Comparison of ENCODE assay signal across 9 mouse cellular contexts in genomic region chr16:17733646-17734045, GRCm38 (mm10). TPM values are rescaled to one million over a fixed set of nuclear protein-coding genes. Genes with fewer than 3 reads are reported as not detected.
DNase-seq lines count a peak whose midpoint lies in the region; ATAC-seq and TF ChIP-seq lines count a peak whose summit lies in the region.
"Had no signal": no experiment of that assay in that cellular context is flagged by ENCODE, and none has a peak within 500 bp of the region (broad histone marks: within the 10 kb centered on the region; RNA-seq: fewer than 3 reads in every experiment).

No protein-coding gene starts in this region.

- no peak overlapping the region for H3K27ac ChIP-seq in kidney, embryonic 16.5 days (ENCODE audit: low read length)
- no peak overlapping the region for H3K27ac ChIP-seq in ES-E14 (ENCODE audit: insufficient read depth, low read depth, low read length, poor library complexity, severe bottlenecking)
- H3K27ac ChIP-seq in intestine, embryonic 14.5 days (ENCODE audit: low read depth) = no peak overlapping the region
- H3K27ac ChIP-seq in midbrain, postnatal 0 days (ENCODE audit: low read depth, low read length) = no peak overlapping the region
- H3K27ac ChIP-seq in cerebellum, adult 2 months (ENCODE audit: insufficient read depth, low read length) = no peak overlapping the region
- H3K27ac ChIP-seq: limb, embryonic 15.5 days had no signal

- H3K9ac ChIP-seq in kidney, embryonic 16.5 days (replicated peaks; ENCODE audit: low read length) = no peak overlapping the region
- 0 out of 2 replicates have a peak overlapping the region, but pooled peaks have one; percentile 41 for H3K9ac ChIP-seq in ES-E14 (ENCODE audit: insufficient read depth, low read depth, low read length, poor library complexity, severe bottlenecking)
- H3K9ac ChIP-seq in intestine, embryonic 14.5 days (ENCODE audit: low read length) = no peak overlapping the region
- H3K9ac ChIP-seq in midbrain, postnatal 0 days (replicated peaks; ENCODE audit: low read length, poor library complexity, severe bottlenecking) = no peak overlapping the region
- H3K9ac ChIP-seq: limb, embryonic 15.5 days had no signal

- no peak for TF ChIP-seq POLR2A in cerebellum, adult 2 months (IDR thresholded peaks at IDR 0.05; ENCODE audit: borderline replicate concordance, insufficient read depth, low read length)

- in situ Hi-C loops in ES-E14 (cut with MboI; ENCODE audit: low sequenced_read_pairs in 2 of 2, unreplicated experiment in 2 of 2) = no loop called here

- H3K9me3 ChIP-seq in kidney, embryonic 16.5 days (ENCODE audit: low read length) = no peaks in the 10 kb centered on the region
- H3K9me3 ChIP-seq in ES-E14 (ENCODE audit: control insufficient read depth, insufficient read depth, low read depth, low read length) = no peaks in the 10 kb centered on the region
- H3K9me3 ChIP-seq in intestine, embryonic 14.5 days (ENCODE audit: control insufficient read depth, low read length) = no peaks in the 10 kb centered on the region
- H3K9me3 ChIP-seq in midbrain, postnatal 0 days (ENCODE audit: low read length) = no peaks in the 10 kb centered on the region
- H3K9me3 ChIP-seq: limb, embryonic 15.5 days had no signal

- no peaks in the 10 kb centered on the region for H3K27me3 ChIP-seq in kidney, embryonic 16.5 days (ENCODE audit: insufficient read depth, low read length)
- no peaks in the 10 kb centered on the region for H3K27me3 ChIP-seq in intestine, embryonic 14.5 days (replicated peaks; ENCODE audit: control insufficient read depth, insufficient read depth, low read length)
- no peaks in the 10 kb centered on the region for H3K27me3 ChIP-seq in midbrain, postnatal 0 days (ENCODE audit: insufficient read depth, low read length)
- no peaks in the 10 kb centered on the region for H3K27me3 ChIP-seq in cerebellum, adult 2 months (ENCODE audit: control insufficient read depth, insufficient read depth, low read length)

- 58% methylated on average over 2 of the region's 2 CpGs for WGBS in kidney, embryonic 16.5 days
- 55% methylated on average over 2 of the region's 2 CpGs for WGBS in intestine, embryonic 14.5 days
- WGBS in midbrain, postnatal 0 days = 72% methylated on average over 2 of the region's 2 CpGs
- 65% methylated on average over 2 of the region's 2 CpGs for WGBS in cerebellum, adult 2 months

- no peak for ATAC-seq in kidney, embryonic 16.5 days (ENCODE audit: low FRiP score, low TSS enrichment)
- ATAC-seq in intestine, embryonic 14.5 days (replicated peaks; ENCODE audit: low FRiP score, low TSS enrichment, low read depth) = no peak
- no peak for ATAC-seq in midbrain, postnatal 0 days (ENCODE audit: low FRiP score)
- ATAC-seq: activated CD4-positive, CD25-positive, alpha-beta regulatory T cell, adult 4 months had no signal

- H3K4me1 ChIP-seq in kidney, embryonic 16.5 days (ENCODE audit: insufficient read depth, low read length) = no peaks in the 10 kb centered on the region
- H3K4me1 ChIP-seq in ES-E14 (ENCODE audit: control insufficient read depth in 2 of 2, insufficient read depth in 2 of 2, low read length in 2 of 2, poor library complexity in 1 of 2) = no peaks in the 10 kb centered on the region
- no peaks in the 10 kb centered on the region for H3K4me1 ChIP-seq in intestine, embryonic 14.5 days (replicated peaks; ENCODE audit: control insufficient read depth, insufficient read depth, low read length)
- H3K4me1 ChIP-seq in midbrain, postnatal 0 days (ENCODE audit: insufficient read depth, low read length) = no peaks in the 10 kb centered on the region
- no peaks in the 10 kb centered on the region for H3K4me1 ChIP-seq in cerebellum, adult 2 months (ENCODE audit: control insufficient read depth, insufficient read depth, low read length)

- no peak for DNase-seq in kidney, adult 11 months
- no peak for DNase-seq in ES-E14 (ENCODE audit: low read depth, low spot score)
- DNase-seq in intestine, embryonic 14.5 days (ENCODE audit: low spot score) = no peak
- no peak for DNase-seq in midbrain, postnatal 0 days (ENCODE audit: low spot score)
- DNase-seq in layer of hippocampus, postnatal 14 days (ENCODE audit: low spot score in 2 of 2) = no peak
- no peak for DNase-seq in cerebellum, adult 2 months

- TF ChIP-seq CTCF in midbrain, postnatal 0 days (IDR thresholded peaks at IDR 0.05) = no peak
- no peak for TF ChIP-seq CTCF in cerebellum, adult 2 months (IDR thresholded peaks at IDR 0.05; ENCODE audit: borderline replicate concordance, insufficient read depth, low read depth, low read length)

- peak overlapping the region; percentile 11; the same call in 1 of the 2 replicates for H3K4me3 ChIP-seq in kidney, embryonic 16.5 days (ENCODE audit: low read length)
- peak overlapping the region; percentile 40 to 68; a peak in 3 of 4 replicates for H3K4me3 ChIP-seq in ES-E14 (ENCODE audit: insufficient read depth in 1 of 2, low read depth in 1 of 2, low read length in 2 of 2, poor library complexity in 1 of 2, severe bottlenecking in 1 of 2)
- no peak overlapping the region for H3K4me3 ChIP-seq in intestine, embryonic 14.5 days (ENCODE audit: low read depth, low read length)
- H3K4me3 ChIP-seq in midbrain, postnatal 0 days (ENCODE audit: low read depth, low read length) = no peak overlapping the region
- H3K4me3 ChIP-seq in cerebellum, adult 2 months (replicated peaks; ENCODE audit: insufficient read depth, low read depth, low read length) = no peak overlapping the region
- H3K4me3 ChIP-seq: limb, embryonic 15.5 days had no signal

- no peaks in the 10 kb centered on the region for H3K36me3 ChIP-seq in kidney, embryonic 16.5 days (ENCODE audit: insufficient read depth, low read length)
- H3K36me3 ChIP-seq in ES-E14 (ENCODE audit: control insufficient read depth, insufficient read depth, low read length, poor library complexity, severe bottlenecking) = no peaks in the 10 kb centered on the region
- no peaks in the 10 kb centered on the region for H3K36me3 ChIP-seq in intestine, embryonic 14.5 days (ENCODE audit: control insufficient read depth, insufficient read depth, low read length)
- H3K36me3 ChIP-seq in midbrain, postnatal 0 days (ENCODE audit: insufficient read depth, low read length) = no peaks in the 10 kb centered on the region
- H3K36me3 ChIP-seq: limb, embryonic 15.5 days had no signal

- peak overlapping the region; percentile 35 for H3K4me2 ChIP-seq in kidney, embryonic 16.5 days (replicated peaks; ENCODE audit: low read depth, low read length)
- H3K4me2 ChIP-seq in intestine, embryonic 14.5 days (ENCODE audit: low read length) = peak overlapping the region; percentile 37
- peak overlapping the region; percentile 30 for H3K4me2 ChIP-seq in midbrain, postnatal 0 days (ENCODE audit: low read depth, low read length, poor library complexity, severe bottlenecking)
- H3K4me2 ChIP-seq: limb, embryonic 15.5 days had no signal

TF ChIP-seq in ES-E14, 5 proteins besides CTCF, POLR2A, EP300 and RAD21:
- TF ChIP-seq CHD2 (IDR thresholded peaks at IDR 0.05; ENCODE audit: low read depth, low read length) (no peak), MAFK (IDR thresholded peaks at IDR 0.05; ENCODE audit: insufficient read depth, low read depth, low read length) (no peak), ZC3H11A (IDR thresholded peaks at IDR 0.05; ENCODE audit: borderline replicate concordance, low read depth, low read length) (no peak), HCFC1 (IDR thresholded peaks at IDR 0.05; ENCODE audit: borderline replicate concordance, insufficient read depth, low read length) (no peak), ZNF384 (IDR thresholded peaks at IDR 0.05; ENCODE audit: low read depth, low read length) (no peak)

RNA-seq across cellular contexts. Expression of gene Med15, which starts 1.0 kb away (rescaled TPM):
- 44.1 and 56.1 TPM in 2 replicates for polyA plus RNA-seq in kidney, embryonic 16.5 days (2015; fragmentation: Nextera tagmentation; extraction: Ambion mirVana)
- total RNA-seq in ES-E14 (2012; rRNA removed) = 32.7 and 36.6 TPM in 2 replicates
- 41.5 and 45.7 TPM in 2 replicates for polyA plus RNA-seq in intestine, embryonic 14.5 days (2014; fragmentation: Nextera tagmentation; extraction: Ambion mirVana)
- total RNA-seq in midbrain, postnatal 0 days (2014; rRNA removed) = 58.3 and 60.7 TPM in 2 replicates
- polyA plus RNA-seq in midbrain, postnatal 0 days (2015; fragmentation: Nextera tagmentation; extraction: Ambion mirVana) = 43.0 and 49.3 TPM in 2 replicates
- total RNA-seq in layer of hippocampus, postnatal 14 days (2021) = 10 to 100 TPM; 65.4 to 80.2 TPM
- 73.1 and 78.7 TPM in 2 replicates for polyA plus RNA-seq in cerebellum, adult 2 months (2012; rRNA removed)

RNA-seq across cellular contexts. Expression of gene Klhl22, which starts 25.8 kb away (rescaled TPM):
- polyA plus RNA-seq in kidney, embryonic 16.5 days (2015; fragmentation: Nextera tagmentation; extraction: Ambion mirVana) = 69.8 and 72.0 TPM in 2 replicates
- 48.5 and 64.7 TPM in 2 replicates for total RNA-seq in ES-E14 (2012; rRNA removed)
- polyA plus RNA-seq in intestine, embryonic 14.5 days (2014; fragmentation: Nextera tagmentation; extraction: Ambion mirVana) = 66.5 and 70.8 TPM in 2 replicates
- 150 and 156 TPM in 2 replicates for total RNA-seq in midbrain, postnatal 0 days (2014; rRNA removed)
- polyA plus RNA-seq in midbrain, postnatal 0 days (2015; fragmentation: Nextera tagmentation; extraction: Ambion mirVana) = 79.3 and 82.6 TPM in 2 replicates
- 100 to 1,000 TPM in 1 of 2 experiments, 10 to 100 TPM in 1; 91.8 to 108 TPM for total RNA-seq in layer of hippocampus, postnatal 14 days (2021)
- polyA plus RNA-seq in cerebellum, adult 2 months (2012; rRNA removed) = 101 and 106 TPM in 2 replicates

Comparison
In these comparisons a context has a peak if more than half of its experiments do, and no peak if none do; other contexts are left out.
1. H3K4me3 ChIP-seq: peak in kidney, embryonic 16.5 days (single experiment) and ES-E14 (2 of 2); none in intestine, embryonic 14.5 days (single experiment), midbrain, postnatal 0 days (single experiment) and cerebellum, adult 2 months (single experiment).
2. Peak in every context shown above with its lines, with median percentiles within 50 percentile points of each other: H3K4me2 ChIP-seq.